Mouse (Mus musculus) lung, embryonic 14.5 days (tissue): Measurements from ENCODE around the gene Wdr6. TPM values are rescaled to one million over a fixed set of nuclear protein-coding genes. Genes with fewer than 3 reads are reported as not detected.
"Not testable (repeated sequence)": the region's sequence is repeated elsewhere in the genome, so short reads cannot be mapped to it uniquely, and the experiment has no call there.

Source experiments
- ATAC-seq: fragments of 200-750 bp; cut with Nextera tagmentation; 2 replicates; pipeline ENCODE4 v1.8.0; 2017; ENCODE audit warnings: mild to moderate bottlenecking, moderate TSS enrichment, moderate library complexity; ENCODE audit not compliant: insufficient read depth
- DNase-seq: peaks from one replicate; pipeline ENCODE4 v3.0.0-alpha.2; 2015
- H3K27ac ChIP-seq: fragments of 300-500 bp; sonication (generic); 2 replicates; pipeline ENCODE4 v1.5.1; 2014; ENCODE audit warnings: low read depth, mild to moderate bottlenecking, moderate library complexity
- H3K27me3 ChIP-seq: fragments of 300-500 bp; sonication (generic); 2 replicates; pipeline ENCODE4 v1.6.1; 2014; ENCODE audit warnings: low read length, control low read depth; ENCODE audit not compliant: insufficient read depth
- H3K36me3 ChIP-seq: fragments of 300-500 bp; sonication (generic); 2 replicates; pipeline ENCODE4 v1.6.1; 2014; ENCODE audit warnings: control low read depth; ENCODE audit not compliant: insufficient read depth
- H3K4me1 ChIP-seq: fragments of 300-500 bp; sonication (generic); 2 replicates; pipeline ENCODE4 v1.6.1; 2014; ENCODE audit warnings: antibody characterized with exemption, control low read depth; ENCODE audit not compliant: insufficient read depth
- H3K4me2 ChIP-seq: fragments of 300-500 bp; sonication (generic); 2 replicates; pipeline ENCODE4 v1.6.1; 2014; ENCODE audit warnings: mild to moderate bottlenecking
- H3K4me3 ChIP-seq: fragments of 300-500 bp; sonication (generic); 2 replicates; pipeline ENCODE4 v1.5.1; 2014; ENCODE audit warnings: low read depth, low read length
- H3K9ac ChIP-seq: fragments of 300-500 bp; sonication (generic); 2 replicates; pipeline ENCODE4 v1.6.1; 2014
- H3K9me3 ChIP-seq: fragments of 300-500 bp; sonication (generic); 2 replicates; pipeline ENCODE4 v1.6.1; 2016; ENCODE audit warnings: low read depth, low read length, control low read depth
- CTCF ChIP-seq: IDR thresholded peaks from 2 replicates; pipeline ENCODE4 v1.5.1; 2016; ENCODE audit warnings: antibody characterized with exemption, low read depth
- WGBS: fragments of 180-500 bp; shearing (Covaris S2); extraction: QIAGEN DNeasy Blood & Tissue Kit; methylation state at CpG from one replicate; pipeline ENCODE4 v1.1.7; 2014; 5-methylcytosine and 5-hydroxymethylcytosine counted together
- polyA plus RNA-seq: library from polyadenylated mRNA; unstranded; fragments of >200 nt; fragmentation: Nextera tagmentation; extraction: Ambion mirVana; gene quantifications from 2 replicates; pipeline ENCODE4 v1.2.1, GENCODE M21; 2014

Gene Wdr6
- 106 and 117 TPM in 2 replicates for polyA plus RNA-seq

DNA sequence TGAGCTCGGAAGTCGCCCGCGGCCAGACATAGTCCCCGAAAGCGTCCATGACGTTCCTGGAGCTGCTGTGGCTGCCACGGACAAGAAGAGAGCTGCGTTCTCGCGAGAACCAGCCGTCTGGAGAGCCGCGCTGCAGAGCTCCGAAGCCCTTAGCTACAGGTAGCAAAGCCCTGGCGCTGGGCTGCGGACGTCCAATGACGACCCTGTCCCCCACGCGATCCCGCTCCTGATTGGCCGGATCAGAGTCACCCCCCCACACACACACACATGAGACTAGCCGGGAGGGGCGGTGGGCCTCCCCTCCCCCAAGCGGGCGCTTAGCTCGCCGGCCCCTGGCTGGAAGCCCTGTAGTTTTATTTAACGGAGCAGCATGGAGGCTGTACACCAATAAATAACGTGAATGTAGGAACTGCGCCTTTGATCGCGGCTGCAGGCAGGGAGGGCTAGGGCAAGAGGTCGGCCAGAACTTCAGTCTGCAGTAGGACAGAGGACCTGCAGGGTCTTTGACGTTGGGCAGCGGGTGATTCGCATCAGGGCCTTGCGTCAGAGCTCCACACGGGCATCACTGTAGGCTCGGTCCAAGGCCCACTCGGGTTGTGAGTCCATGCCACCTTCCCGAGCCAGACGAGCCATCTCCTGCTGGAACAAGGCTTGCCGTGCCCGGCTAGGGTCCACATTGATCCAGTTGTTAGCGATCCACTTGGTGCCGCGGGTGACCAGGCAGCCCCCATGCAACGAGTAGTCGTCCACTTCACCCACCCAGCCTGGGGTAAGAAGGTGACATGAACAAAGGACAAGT, at the start of gene Wdr6:
Wdr6 (minus strand) TSS at position 195 of the 799 bp plus-strand sequence.
- peak; percentile 97 for DNase-seq
- peak within 1 kb of the TSS; percentile 87 for H3K9ac ChIP-seq
- peak within 1 kb of the TSS; percentile 65 for H3K4me3 ChIP-seq
- H3K4me1 ChIP-seq: peaks cover 15% of the 10 kb centered on the region
- peak; percentile 97 for ATAC-seq
- H3K9me3 ChIP-seq: no peaks in the 10 kb centered on the region
- WGBS: 4% methylated on average over 51 of the region's 51 CpGs
- H3K27me3 ChIP-seq: no peaks in the 10 kb centered on the region
- peaks cover 30% of the 10 kb centered on the region for H3K36me3 ChIP-seq
- peak within 1 kb of the TSS; percentile 93 for H3K27ac ChIP-seq
- peak within 1 kb of the TSS; percentile 85 for H3K4me2 ChIP-seq
- TF ChIP-seq CTCF: no peak

- no peak overlapping the region for H3K27ac ChIP-seq
- peaks cover 15% of the 10 kb centered on the region; the same call in 1 of the 2 replicates for H3K36me3 ChIP-seq
- no peak overlapping the region for H3K9ac ChIP-seq
- no peak overlapping the region for H3K4me2 ChIP-seq
- no peak for TF ChIP-seq CTCF
- DNase-seq: no peak
- 75% methylated on average over 4 of the region's 4 CpGs for WGBS
- H3K27me3 ChIP-seq: no peaks in the 10 kb centered on the region
- no peaks in the 10 kb centered on the region for H3K4me1 ChIP-seq
- H3K4me3 ChIP-seq: no peak overlapping the region
- H3K9me3 ChIP-seq: no peaks in the 10 kb centered on the region
- ATAC-seq: no peak
Measured at GRCm38 (mm10) chr9:108628141-108628540, 49.6 kb upstream of the Wdr6 start.

GRCm38 (mm10) chr9:108626498-108626897, 48.0 kb upstream of the Wdr6 start:
- ATAC-seq: peak; percentile 70; the same call in 1 of the 2 replicates
- Histone ChIP-seq H3K27me3 (no peaks in the 10 kb centered on the region), H3K4me2 (no peak overlapping the region), H3K36me3 (peaks cover 15% of the 10 kb centered on the region; the same call in 1 of the 2 replicates), H3K27ac (peak overlapping the region; percentile 20; the same call in 1 of the 2 replicates), H3K4me1 (no peaks in the 10 kb centered on the region), H3K4me3 (no peak overlapping the region), H3K9me3 (no peaks in the 10 kb centered on the region), H3K9ac (no peak overlapping the region)
- no peak for TF ChIP-seq CTCF
- peak; percentile 64 for DNase-seq
- WGBS: 36% methylated on average over 2 of the region's 2 CpGs

DNA sequence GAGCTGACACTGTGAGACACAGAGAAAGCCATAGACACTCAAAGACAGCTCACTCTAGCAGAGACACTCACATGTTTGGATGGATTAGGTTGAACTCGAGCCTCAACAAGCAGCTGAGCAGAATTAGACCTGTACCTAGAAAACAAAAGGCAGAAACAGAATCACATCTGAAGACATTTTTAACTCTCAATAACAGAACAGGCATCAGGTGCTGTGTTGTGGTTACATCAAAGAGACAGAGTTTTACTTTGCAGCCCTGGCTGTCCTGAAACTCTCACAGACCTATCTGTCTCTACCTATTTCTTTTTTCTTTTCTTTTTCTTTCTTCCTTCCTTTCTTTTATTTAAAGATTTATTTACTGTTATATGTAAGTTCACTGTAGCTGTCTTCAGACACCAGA, 38.8 kb upstream of the Wdr6 start:
- Histone ChIP-seq H3K9me3 (no peaks in the 10 kb centered on the region), H3K4me3 (no peak overlapping the region), H3K27me3 (no peaks in the 10 kb centered on the region), H3K9ac (no peak overlapping the region), H3K4me1 (no peaks in the 10 kb centered on the region), H3K36me3 (peaks cover 78% of the 10 kb centered on the region), H3K27ac (no peak overlapping the region), H3K4me2 (no peak overlapping the region)
- no peak for DNase-seq
- ATAC-seq: no peak
- 100% methylated on average over 1 of the region's 1 CpGs for WGBS
- no peak for TF ChIP-seq CTCF

- H3K36me3 ChIP-seq: peaks cover 94% of the 10 kb centered on the region
- H3K4me1 ChIP-seq: no peaks in the 10 kb centered on the region
- H3K4me2 ChIP-seq: no peak overlapping the region
- WGBS: 95% methylated on average over 10 of the region's 10 CpGs
- no peaks in the 10 kb centered on the region for H3K27me3 ChIP-seq
- no peak overlapping the region for H3K9ac ChIP-seq
- H3K9me3 ChIP-seq: no peaks in the 10 kb centered on the region
- ATAC-seq: no peak
- H3K27ac ChIP-seq: no peak overlapping the region
- H3K4me3 ChIP-seq: no peak overlapping the region
- TF ChIP-seq CTCF: no peak
- no peak for DNase-seq
Measured at GRCm38 (mm10) chr9:108611488-108611887, 32.9 kb upstream of the Wdr6 start.

DNA sequence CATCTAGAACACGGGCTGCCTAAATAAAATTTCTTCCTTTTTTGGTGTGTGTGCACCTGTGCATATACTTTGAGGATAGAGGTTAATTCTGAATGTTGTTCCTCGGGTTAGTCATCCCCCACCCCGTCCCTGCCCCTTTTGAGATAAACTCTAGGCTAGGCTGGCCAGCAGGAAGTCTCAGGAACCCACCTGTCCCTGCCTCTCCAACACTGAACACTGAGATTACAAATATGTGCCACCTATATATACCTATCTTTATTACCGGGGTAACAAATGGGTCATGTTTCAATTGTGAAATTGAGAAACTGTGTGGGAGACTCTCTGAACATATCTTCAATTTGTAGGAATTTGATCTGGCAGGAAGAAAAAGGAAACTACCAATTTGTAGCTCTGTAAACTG, 30.4 kb upstream of the Wdr6 start:
- DNase-seq: no peak
- TF ChIP-seq CTCF: no peak
- H3K4me2 ChIP-seq: no peak overlapping the region
- no peak overlapping the region for H3K27ac ChIP-seq
- H3K9me3 ChIP-seq: no peaks in the 10 kb centered on the region
- 80% methylated on average over 4 of the region's 4 CpGs for WGBS
- H3K36me3 ChIP-seq: peaks cover 97% of the 10 kb centered on the region
- no peak overlapping the region for H3K9ac ChIP-seq
- H3K4me1 ChIP-seq: no peaks in the 10 kb centered on the region
- H3K27me3 ChIP-seq: no peaks in the 10 kb centered on the region
- no peak for ATAC-seq
- no peak overlapping the region for H3K4me3 ChIP-seq

DNA sequence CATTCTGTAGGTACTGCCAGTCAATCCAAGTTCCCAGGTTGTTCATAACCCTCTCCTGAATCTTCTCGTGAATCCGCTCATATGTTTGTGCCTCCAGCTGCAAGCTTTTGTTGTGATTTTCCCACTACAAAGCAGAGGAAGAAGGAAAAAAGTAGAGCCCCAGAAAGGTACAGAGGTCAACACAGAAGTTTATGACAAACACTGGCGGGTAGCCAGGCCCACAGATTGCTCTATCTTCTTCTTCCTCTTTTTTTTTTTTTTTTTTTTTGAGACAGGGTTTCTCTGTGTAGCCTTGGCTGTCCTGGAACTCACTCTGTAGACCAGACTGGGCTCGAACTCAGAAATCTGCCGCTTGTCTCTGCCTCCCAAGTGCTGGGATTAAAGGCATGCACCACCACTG, 29.4 kb upstream of the Wdr6 start:
- H3K27me3 ChIP-seq, H3K4me1 ChIP-seq, H3K4me2 ChIP-seq, H3K4me3 ChIP-seq, H3K9ac ChIP-seq, ATAC-seq, H3K9me3 ChIP-seq, H3K27ac ChIP-seq, DNase-seq: not testable (repeated sequence)
- 82% methylated on average over 5 of the region's 5 CpGs for WGBS
- H3K36me3 ChIP-seq: peaks cover 97% of the 10 kb centered on the region
